Mouse (Mus musculus): Measurements from ENCODE around the gene Ryk.

DNA sequence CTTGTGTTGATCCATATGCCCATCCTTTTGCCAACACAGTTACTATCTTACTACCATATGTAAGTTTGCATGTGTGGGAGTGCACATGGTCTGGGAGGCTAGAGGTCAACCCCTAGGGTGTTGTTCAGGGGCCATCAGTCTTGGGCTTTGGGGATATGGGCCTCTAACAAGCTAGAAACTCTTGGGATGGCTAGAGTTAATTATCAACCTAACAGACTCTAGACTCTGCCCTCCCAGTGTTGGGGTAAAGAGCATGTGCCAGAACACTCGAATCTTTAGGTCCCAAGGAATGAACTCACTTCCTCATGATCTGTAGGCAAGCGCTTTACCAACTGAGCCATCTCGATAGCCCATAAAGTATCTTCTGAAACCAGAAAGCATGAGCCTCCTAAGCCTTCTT lies 91.4 kb downstream of the Ryk start:
- TF ChIP-seq CTCF (IDR thresholded peaks at IDR 0.05; ENCODE audit: low read depth) (no peak), EP300 (IDR thresholded peaks at IDR 0.05; ENCODE audit: low read depth) (no peak)
